Mouse (Mus musculus): ENCODE results near the gene Rprd2. TPM values are rescaled to one million over a fixed set of nuclear protein-coding genes. Genes with fewer than 3 reads are reported as not detected.
A peak's percentile ranks its signal among the peaks of the same experiment; 100 is the strongest.
"Not testable (repeated sequence)": the region's sequence is repeated elsewhere in the genome, so short reads cannot be mapped to it uniquely, and the experiment has no call there.

The Rprd2 gene
- polyA plus RNA-seq, 1 experiment from 2014 or later: 20.3 TPM

DNA sequence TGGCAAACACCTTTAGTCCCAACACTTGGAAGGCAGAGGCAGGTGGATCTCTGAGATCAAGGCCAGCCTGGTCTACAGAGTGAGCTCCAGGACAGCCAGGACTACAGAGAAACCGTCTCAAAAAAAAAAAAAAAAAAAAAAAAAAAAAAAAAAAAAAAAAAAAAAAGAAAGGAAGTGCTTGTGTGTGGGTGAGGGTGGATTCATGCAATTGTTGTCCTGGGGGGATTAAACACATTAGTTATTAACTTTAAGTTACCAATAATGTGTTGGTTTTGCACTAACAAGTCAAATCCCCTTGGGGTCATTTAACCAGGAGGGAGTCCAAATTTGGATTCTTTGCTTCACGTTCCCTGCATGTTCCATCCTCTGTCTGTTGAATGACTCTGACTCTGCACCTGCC is 7.6 kb upstream of the Rprd2 start:
- Histone ChIP-seq H3K4me2 (ENCODE audit: low read depth, low read length) (no peak overlapping the region), H3K36me3 (ENCODE audit: control insufficient read depth, insufficient read depth, low read length) (peaks cover 11% of the 10 kb centered on the region), H3K9me3 (replicated peaks; ENCODE audit: control insufficient read depth, low read length) (no peaks in the 10 kb centered on the region), H3K27me3 (ENCODE audit: control insufficient read depth, insufficient read depth, low read length) (no peaks in the 10 kb centered on the region), H3K4me3 (replicated peaks; ENCODE audit: low read length) (no peak overlapping the region), H3K27ac (ENCODE audit: low read length) (no peak overlapping the region), H3K4me1 (ENCODE audit: control insufficient read depth, insufficient read depth, low read length) (no peaks in the 10 kb centered on the region), H3K9ac (ENCODE audit: low read length) (no peak overlapping the region)
- ATAC-seq (ENCODE audit: insufficient read depth, low FRiP score): no peak
- 58% methylated on average over 2 of the region's 2 CpGs for WGBS

DNA sequence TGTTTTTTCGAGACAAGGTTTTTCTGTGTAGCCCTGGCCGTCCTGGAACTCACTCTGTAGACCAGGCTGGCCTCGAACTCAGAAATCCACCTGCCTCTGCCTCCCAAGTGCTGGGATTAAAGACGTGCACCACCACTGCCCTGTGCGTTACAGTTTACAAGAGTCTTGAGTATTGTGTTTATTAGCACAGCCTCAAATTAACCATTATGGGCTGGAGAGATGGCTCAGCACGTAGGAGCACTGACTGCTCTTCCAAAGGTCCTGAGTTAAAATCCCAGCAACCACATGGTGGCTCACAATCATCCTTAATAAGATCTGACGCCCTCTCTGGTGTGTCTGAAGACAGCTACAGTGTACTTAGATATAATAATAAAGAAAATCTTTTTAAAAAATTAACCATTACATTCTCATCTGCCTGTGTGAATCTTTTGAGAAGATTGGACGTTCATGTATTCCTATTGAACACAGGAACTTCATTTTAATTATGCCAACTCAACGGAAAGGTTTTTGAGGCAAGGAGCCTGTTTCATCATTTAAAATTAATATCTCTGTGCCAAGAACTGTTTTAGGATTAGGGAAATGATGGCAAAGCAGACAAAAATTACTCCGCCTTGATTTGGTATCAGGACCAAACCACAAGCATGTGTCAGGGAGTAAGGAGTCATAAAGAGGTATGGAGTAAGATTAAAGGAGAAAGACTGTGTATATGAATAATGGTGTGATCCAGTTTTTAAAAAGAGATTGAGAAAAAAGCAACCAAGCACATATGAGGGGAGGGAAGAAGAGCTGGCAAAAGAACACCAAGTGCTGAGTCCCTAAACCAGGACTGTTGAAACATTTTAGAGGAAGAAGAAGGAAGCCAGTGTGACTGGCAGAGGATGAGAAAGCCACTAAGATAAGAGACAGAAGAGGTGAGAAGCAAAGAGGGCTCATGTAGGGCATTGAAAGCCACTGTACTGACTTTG is 1.7 kb upstream of the Rprd2 start:
- Histone ChIP-seq H3K4me1 (ENCODE audit: control insufficient read depth, insufficient read depth, low read length) (peaks cover 6% of the 10 kb centered on the region; the same call in 1 of the 2 replicates), H3K9ac (ENCODE audit: low read length) (peak overlapping the region; percentile 86), H3K4me2 (ENCODE audit: low read depth, low read length) (peak overlapping the region; percentile 71), H3K36me3 (ENCODE audit: control insufficient read depth, insufficient read depth, low read length) (no peaks in the 10 kb centered on the region), H3K4me3 (replicated peaks; ENCODE audit: low read length) (peak overlapping the region; percentile 72), H3K9me3 (replicated peaks; ENCODE audit: control insufficient read depth, low read length) (no peaks in the 10 kb centered on the region), H3K27me3 (ENCODE audit: control insufficient read depth, insufficient read depth, low read length) (no peaks in the 10 kb centered on the region), H3K27ac (ENCODE audit: low read length) (peak overlapping the region; percentile 99)
- WGBS: 32% methylated on average over 10 of the region's 10 CpGs
- no peak for ATAC-seq (ENCODE audit: insufficient read depth, low FRiP score)

DNA sequence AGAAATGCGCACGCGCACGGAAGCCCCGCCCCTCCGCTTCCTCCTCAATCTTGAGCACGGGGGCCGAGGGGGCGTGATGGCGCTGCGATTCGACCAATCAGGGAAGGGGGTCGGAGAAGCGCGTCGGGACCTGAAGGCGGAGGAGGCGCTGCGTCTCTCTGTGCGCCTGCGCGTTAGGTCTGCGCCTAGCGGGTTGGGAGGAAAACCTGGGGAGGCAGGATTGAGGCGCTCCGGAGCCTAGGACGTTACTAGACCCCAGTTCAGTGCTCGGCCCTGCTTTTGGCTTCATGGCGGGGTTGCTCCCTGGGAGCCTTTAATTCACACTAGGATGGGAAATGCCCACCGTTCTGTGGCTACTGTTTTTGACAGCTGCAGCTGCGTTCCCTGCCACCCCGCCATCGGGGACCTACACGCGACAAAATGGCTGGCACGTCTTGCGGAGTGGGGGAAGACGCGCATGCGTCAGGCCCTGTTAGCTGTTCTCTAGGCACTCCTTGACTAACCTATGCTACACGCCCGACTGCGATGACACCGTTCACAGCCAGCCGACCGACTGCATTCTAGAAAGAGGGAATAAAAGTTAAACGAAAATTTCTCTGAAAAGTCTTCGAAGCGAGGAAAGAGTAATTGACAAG is 805 bp upstream of the Rprd2 start:
- Histone ChIP-seq H3K4me1 (ENCODE audit: control insufficient read depth, insufficient read depth, low read length) (peaks cover 6% of the 10 kb centered on the region; the same call in 1 of the 2 replicates), H3K9ac (ENCODE audit: low read length) (peak overlapping the region; percentile 86), H3K9me3 (replicated peaks; ENCODE audit: control insufficient read depth, low read length) (no peaks in the 10 kb centered on the region), H3K4me3 (replicated peaks; ENCODE audit: low read length) (peak overlapping the region; percentile 72), H3K4me2 (ENCODE audit: low read depth, low read length) (peak overlapping the region; percentile 71), H3K27me3 (ENCODE audit: control insufficient read depth, insufficient read depth, low read length) (no peaks in the 10 kb centered on the region), H3K27ac (ENCODE audit: low read length) (peak overlapping the region; percentile 100), H3K36me3 (ENCODE audit: control insufficient read depth, insufficient read depth, low read length) (no peaks in the 10 kb centered on the region)
- ATAC-seq (ENCODE audit: insufficient read depth, low FRiP score): peak; percentile 96
- WGBS: under 1% methylated on average over 49 of the region's 49 CpGs

GRCm38 (mm10) chr3:95818026-95818511 is 594 bp downstream of the Rprd2 start:
- Histone ChIP-seq H3K9ac (ENCODE audit: low read length) (peak overlapping the region; percentile 95), H3K27ac (ENCODE audit: low read length) (peak overlapping the region; percentile 100), H3K4me2 (ENCODE audit: low read depth, low read length) (peak overlapping the region; percentile 65), H3K4me3 (replicated peaks; ENCODE audit: low read length) (peak overlapping the region; percentile 72), H3K9me3 (replicated peaks; ENCODE audit: control insufficient read depth, low read length) (no peaks in the 10 kb centered on the region), H3K36me3 (ENCODE audit: control insufficient read depth, insufficient read depth, low read length) (no peaks in the 10 kb centered on the region), H3K4me1 (ENCODE audit: control insufficient read depth, insufficient read depth, low read length) (peaks cover 6% of the 10 kb centered on the region; the same call in 1 of the 2 replicates), H3K27me3 (ENCODE audit: control insufficient read depth, insufficient read depth, low read length) (no peaks in the 10 kb centered on the region)
- under 1% methylated on average over 21 of the region's 21 CpGs for WGBS
- ATAC-seq (ENCODE audit: insufficient read depth, low FRiP score): no peak

DNA sequence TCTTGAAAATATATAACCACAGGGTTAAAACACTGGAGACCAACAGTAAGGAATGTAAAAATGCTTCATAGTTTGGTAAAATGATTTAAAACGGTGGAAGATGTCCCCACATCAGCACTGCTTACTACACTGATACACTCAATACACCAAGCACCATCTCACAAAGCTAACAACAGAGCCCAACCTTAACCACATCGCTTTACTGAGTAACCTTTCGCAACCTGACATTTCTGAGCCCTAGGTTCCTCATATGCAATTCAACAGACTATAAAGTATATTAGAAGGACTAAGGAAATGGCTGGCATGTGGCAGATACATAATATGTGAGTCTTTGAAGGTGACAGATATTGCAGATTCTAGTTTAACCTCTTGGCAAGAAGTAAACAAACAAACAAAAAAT is 2.0 kb downstream of the Rprd2 start:
- ATAC-seq (ENCODE audit: insufficient read depth, low FRiP score): no peak
- Histone ChIP-seq H3K27ac (ENCODE audit: low read length) (no peak overlapping the region), H3K27me3 (ENCODE audit: control insufficient read depth, insufficient read depth, low read length) (no peaks in the 10 kb centered on the region), H3K4me3 (replicated peaks; ENCODE audit: low read length) (no peak overlapping the region), H3K4me1 (ENCODE audit: control insufficient read depth, insufficient read depth, low read length) (peaks cover 6% of the 10 kb centered on the region; the same call in 1 of the 2 replicates), H3K9me3 (replicated peaks; ENCODE audit: control insufficient read depth, low read length) (no peaks in the 10 kb centered on the region), H3K4me2 (ENCODE audit: low read depth, low read length) (peak overlapping the region; percentile 5; the same call in 1 of the 2 replicates), H3K36me3 (ENCODE audit: control insufficient read depth, insufficient read depth, low read length) (no peaks in the 10 kb centered on the region), H3K9ac (ENCODE audit: low read length) (no peak overlapping the region)
- WGBS: 76% methylated on average over 3 of the region's 3 CpGs

DNA sequence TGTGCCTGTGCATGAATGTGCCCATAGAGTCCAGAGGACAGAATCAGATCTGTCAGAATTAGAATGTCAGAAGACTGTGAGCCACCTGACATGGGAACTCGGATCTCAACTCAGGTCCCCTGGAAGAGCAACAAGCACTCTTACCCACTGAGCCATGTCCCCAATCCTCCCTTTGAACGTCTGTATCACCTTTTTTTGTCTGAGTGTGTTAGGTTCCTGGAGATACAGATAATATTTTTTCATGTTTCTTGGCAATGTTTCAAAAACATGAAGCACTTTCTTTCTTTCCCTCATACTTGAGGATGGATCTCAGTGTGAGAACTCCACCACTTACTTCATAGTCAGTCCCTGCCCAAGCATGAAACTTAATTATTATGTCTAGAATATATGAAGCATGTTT is 10.3 kb downstream of the Rprd2 start:
- Histone ChIP-seq H3K4me2 (ENCODE audit: low read depth, low read length) (no peak overlapping the region), H3K4me3 (replicated peaks; ENCODE audit: low read length) (no peak overlapping the region), H3K4me1 (ENCODE audit: control insufficient read depth, insufficient read depth, low read length) (no peaks in the 10 kb centered on the region), H3K9me3 (replicated peaks; ENCODE audit: control insufficient read depth, low read length) (no peaks in the 10 kb centered on the region), H3K9ac (ENCODE audit: low read length) (no peak overlapping the region), H3K27me3 (ENCODE audit: control insufficient read depth, insufficient read depth, low read length) (no peaks in the 10 kb centered on the region), H3K27ac (ENCODE audit: low read length) (no peak overlapping the region), H3K36me3 (ENCODE audit: control insufficient read depth, insufficient read depth, low read length) (peaks cover 9% of the 10 kb centered on the region; the same call in 1 of the 2 replicates)
- 67% methylated on average over 2 of the region's 2 CpGs for WGBS
- ATAC-seq (ENCODE audit: insufficient read depth, low FRiP score): no peak

GRCm38 (mm10) chr3:95807630-95808029 is 11.0 kb downstream of the Rprd2 start:
- not testable (repeated sequence) for ATAC-seq (ENCODE audit: insufficient read depth, low FRiP score); H3K9me3 ChIP-seq (replicated peaks; ENCODE audit: control insufficient read depth, low read length); H3K4me1 ChIP-seq (ENCODE audit: control insufficient read depth, insufficient read depth, low read length); H3K36me3 ChIP-seq (ENCODE audit: control insufficient read depth, insufficient read depth, low read length); H3K9ac ChIP-seq (ENCODE audit: low read length); H3K4me2 ChIP-seq (ENCODE audit: low read depth, low read length); H3K27ac ChIP-seq (ENCODE audit: low read length); H3K27me3 ChIP-seq (ENCODE audit: control insufficient read depth, insufficient read depth, low read length); H3K4me3 ChIP-seq (replicated peaks; ENCODE audit: low read length)
- WGBS: 97% methylated on average over 3 of the region's 6 CpGs

DNA sequence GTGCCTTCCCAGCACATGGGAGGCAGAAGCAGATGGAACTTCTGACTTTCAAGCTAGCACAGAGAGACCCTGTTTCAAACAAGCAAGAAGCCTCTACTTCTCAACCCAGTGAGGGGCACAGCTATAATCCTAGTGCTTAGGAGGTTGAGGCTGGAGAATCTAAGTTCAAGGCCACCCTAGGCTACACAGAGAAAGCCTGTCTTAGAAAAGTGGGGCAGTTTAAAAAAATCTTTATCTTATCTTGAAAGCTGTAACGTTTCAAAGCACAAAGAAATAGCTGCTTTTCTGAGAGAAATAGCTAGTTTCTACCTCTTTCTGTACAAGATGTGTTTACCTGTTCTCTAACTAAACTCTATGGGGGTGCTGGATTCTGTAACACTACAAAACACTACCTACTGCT is 12.0 kb downstream of the Rprd2 start:
- no peak overlapping the region for H3K4me3 ChIP-seq (replicated peaks; ENCODE audit: low read length)
- no peaks in the 10 kb centered on the region for H3K4me1 ChIP-seq (ENCODE audit: control insufficient read depth, insufficient read depth, low read length)
- H3K27me3 ChIP-seq (ENCODE audit: control insufficient read depth, insufficient read depth, low read length): no peaks in the 10 kb centered on the region
- no peaks in the 10 kb centered on the region for H3K9me3 ChIP-seq (replicated peaks; ENCODE audit: control insufficient read depth, low read length)
- H3K4me2 ChIP-seq (ENCODE audit: low read depth, low read length): no peak overlapping the region
- H3K27ac ChIP-seq (ENCODE audit: low read length): no peak overlapping the region
- H3K9ac ChIP-seq (ENCODE audit: low read length): no peak overlapping the region
- no peak for ATAC-seq (ENCODE audit: insufficient read depth, low FRiP score)
- H3K36me3 ChIP-seq (ENCODE audit: control insufficient read depth, insufficient read depth, low read length): peaks cover 9% of the 10 kb centered on the region; the same call in 1 of the 2 replicates
- 62% methylated on average over 1 of the region's 1 CpGs for WGBS

- Histone ChIP-seq H3K9ac (ENCODE audit: low read length) (no peak overlapping the region), H3K4me2 (ENCODE audit: low read depth, low read length) (no peak overlapping the region), H3K36me3 (ENCODE audit: control insufficient read depth, insufficient read depth, low read length) (peaks cover 9% of the 10 kb centered on the region; the same call in 1 of the 2 replicates), H3K27ac (ENCODE audit: low read length) (no peak overlapping the region), H3K4me3 (replicated peaks; ENCODE audit: low read length) (no peak overlapping the region), H3K9me3 (replicated peaks; ENCODE audit: control insufficient read depth, low read length) (no peaks in the 10 kb centered on the region), H3K27me3 (ENCODE audit: control insufficient read depth, insufficient read depth, low read length) (no peaks in the 10 kb centered on the region), H3K4me1 (ENCODE audit: control insufficient read depth, insufficient read depth, low read length) (no peaks in the 10 kb centered on the region)
- WGBS: 98% methylated on average over 4 of the region's 4 CpGs
- no peak for ATAC-seq (ENCODE audit: insufficient read depth, low FRiP score)
Measured at GRCm38 (mm10) chr3:95803851-95804250, 14.8 kb downstream of the Rprd2 start.
